Mouse (Mus musculus) embryonic facial prominence, embryonic 14.5 days (tissue): ENCODE measurements around the gene Manbal. TPM values are rescaled to one million over a fixed set of nuclear protein-coding genes. Genes with fewer than 3 reads are reported as not detected.

ENCODE experiments used
- ATAC-seq: fragments of 200-750 bp; cut with Nextera tagmentation; 2 replicates; pipeline ENCODE4 v1.8.0; 2017; ENCODE audit warnings: low read depth, moderate number of reproducible peaks, moderate TSS enrichment
- DNase-seq: peaks from one replicate; pipeline ENCODE4 v3.0.0-alpha.2; 2015; ENCODE audit warnings: low spot score
- H3K27ac ChIP-seq: fragments of 300-500 bp; sonication (generic); replicated peaks from 2 replicates; pipeline ENCODE4 v1.5.1; 2014; ENCODE audit warnings: low read depth, mild to moderate bottlenecking, low read length, moderate library complexity
- H3K27me3 ChIP-seq: fragments of 300-500 bp; sonication (generic); replicated peaks from 2 replicates; pipeline ENCODE4 v1.6.1; 2014; ENCODE audit warnings: low read length; ENCODE audit not compliant: control insufficient read depth, insufficient read depth
- H3K36me3 ChIP-seq: fragments of 300-500 bp; sonication (generic); 2 replicates; pipeline ENCODE4 v1.6.1; 2014; ENCODE audit warnings: low read length, mixed read lengths; ENCODE audit not compliant: control insufficient read depth, insufficient read depth
- H3K4me1 ChIP-seq: fragments of 300-500 bp; sonication (generic); 2 replicates; pipeline ENCODE4 v1.6.1; 2014; ENCODE audit warnings: antibody characterized with exemption, low read length; ENCODE audit not compliant: control insufficient read depth, insufficient read depth
- H3K4me2 ChIP-seq: fragments of 300-500 bp; sonication (generic); 2 replicates; pipeline ENCODE4 v1.6.1; 2014; ENCODE audit warnings: low read depth, mild to moderate bottlenecking, low read length, moderate library complexity, mixed read lengths
- H3K4me3 ChIP-seq: fragments of 300-500 bp; sonication (generic); 2 replicates; pipeline ENCODE4 v1.5.1; 2014; ENCODE audit warnings: low read depth, mild to moderate bottlenecking, low read length
- H3K9ac ChIP-seq: fragments of 300-500 bp; sonication (generic); 2 replicates; pipeline ENCODE4 v1.6.1; 2014; ENCODE audit warnings: low read depth, mild to moderate bottlenecking, low read length, moderate library complexity, mixed read lengths
- H3K9me3 ChIP-seq: fragments of 300-500 bp; sonication (generic); 2 replicates; pipeline ENCODE4 v1.6.1; 2016; ENCODE audit warnings: low read length; ENCODE audit not compliant: control insufficient read depth
- WGBS: fragments of 180-500 bp; shearing (Covaris S2); extraction: QIAGEN DNeasy Blood & Tissue Kit; methylation state at CpG from one replicate; pipeline ENCODE4 v1.1.7; 2014; 5-methylcytosine and 5-hydroxymethylcytosine counted together
- polyA plus RNA-seq: library from polyadenylated mRNA; unstranded; fragments of >200 nt; fragmentation: Nextera tagmentation; extraction: Ambion mirVana; gene quantifications from 2 replicates; pipeline ENCODE4 v1.2.1, GENCODE M21; 2014

Gene Manbal
- polyA plus RNA-seq, 1 experiment from 2014 or later, result 39.7 TPM

DNA sequence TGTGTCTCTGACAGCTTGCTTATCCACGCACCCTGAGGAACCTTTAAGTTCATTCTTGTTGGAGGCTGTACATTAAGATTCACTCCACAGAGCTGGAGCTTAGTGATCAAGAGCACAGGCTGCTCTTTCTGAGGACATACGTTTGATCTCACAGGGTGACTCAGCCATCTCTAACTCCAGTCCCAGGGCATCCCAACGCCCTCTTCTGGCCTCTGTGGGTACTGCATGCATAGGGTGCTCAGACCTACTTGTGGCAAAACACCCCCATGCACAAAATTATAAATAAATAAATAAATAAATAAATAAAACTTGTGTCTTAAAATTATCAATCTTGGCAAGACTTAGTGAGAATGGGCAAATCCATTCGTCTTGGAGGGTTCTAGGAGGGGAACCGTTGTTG is 28.7 kb upstream of the Manbal start:
- no peak overlapping the region for H3K4me2 ChIP-seq
- H3K4me1 ChIP-seq, result peaks cover 5% of the 10 kb centered on the region; the same call in 1 of the 2 replicates
- H3K9ac ChIP-seq, result no peak overlapping the region
- no peaks in the 10 kb centered on the region for H3K27me3 ChIP-seq
- H3K9me3 ChIP-seq, result no peaks in the 10 kb centered on the region
- DNase-seq (peak; percentile 51), ATAC-seq (no peak)
- H3K27ac ChIP-seq, result no peak overlapping the region
- H3K4me3 ChIP-seq, result no peak overlapping the region
- no peaks in the 10 kb centered on the region for H3K36me3 ChIP-seq
- 43% methylated on average over 5 of the region's 5 CpGs for WGBS

DNA sequence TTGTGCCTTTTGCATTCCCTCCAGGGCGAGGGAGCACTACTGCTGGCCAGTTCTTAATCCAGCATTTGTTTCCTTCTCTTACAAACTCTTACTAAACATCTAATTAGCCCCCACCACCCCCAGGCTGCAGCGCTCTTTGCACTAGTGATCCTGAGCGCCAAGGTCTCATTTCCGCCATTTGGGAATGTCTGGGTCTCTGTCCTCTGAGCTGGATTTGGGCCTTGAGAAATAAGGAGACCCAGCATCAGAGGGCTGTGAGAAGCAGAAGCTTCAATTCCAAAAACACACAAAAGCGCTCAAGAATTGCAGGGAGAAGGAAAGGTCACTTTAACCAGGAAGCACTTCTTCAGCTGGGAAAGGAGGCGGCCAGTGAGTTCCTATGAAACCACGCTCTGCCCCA is 27.9 kb upstream of the Manbal start:
- Histone ChIP-seq H3K4me1 (peaks cover 5% of the 10 kb centered on the region; the same call in 1 of the 2 replicates), H3K9ac (no peak overlapping the region), H3K4me2 (no peak overlapping the region), H3K36me3 (no peaks in the 10 kb centered on the region), H3K27ac (peak overlapping the region; percentile 25; the same call in 1 of the 2 replicates), H3K27me3 (no peaks in the 10 kb centered on the region), H3K9me3 (no peaks in the 10 kb centered on the region), H3K4me3 (no peak overlapping the region)
- WGBS, result 77% methylated on average over 7 of the region's 7 CpGs
- DNase-seq (no peak), ATAC-seq (no peak)

DNA sequence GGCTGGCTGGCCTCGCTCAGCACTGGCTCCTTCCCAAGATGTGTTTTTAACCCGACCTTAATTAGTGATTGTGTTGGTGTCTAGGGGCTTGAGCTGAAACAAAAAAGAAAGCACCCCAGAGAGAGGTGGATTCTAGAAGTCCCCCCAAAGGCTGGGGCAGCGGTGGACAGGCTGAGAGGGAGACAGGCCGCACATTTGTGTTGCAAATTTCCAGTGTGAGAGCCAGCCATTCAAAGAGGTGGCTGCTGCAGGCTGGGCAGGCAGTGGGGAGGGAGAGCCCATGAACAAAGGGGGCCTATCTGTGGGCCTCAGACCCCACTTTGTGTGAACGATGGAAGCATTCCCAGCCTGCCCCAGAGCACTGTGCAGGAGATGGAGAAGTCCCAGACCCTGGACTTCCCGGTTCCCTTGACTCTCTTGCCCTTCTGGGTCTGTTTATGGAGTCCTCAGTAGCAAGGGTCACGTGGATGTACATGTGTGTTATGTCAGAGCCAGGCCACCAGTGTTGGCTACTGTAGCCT is 27.1 kb upstream of the Manbal start:
- Histone ChIP-seq H3K9me3 (no peaks in the 10 kb centered on the region), H3K4me3 (no peak overlapping the region), H3K4me1 (peaks cover 5% of the 10 kb centered on the region; the same call in 1 of the 2 replicates), H3K27ac (peak overlapping the region; percentile 25; the same call in 1 of the 2 replicates), H3K4me2 (no peak overlapping the region), H3K36me3 (no peaks in the 10 kb centered on the region), H3K27me3 (no peaks in the 10 kb centered on the region), H3K9ac (no peak overlapping the region)
- 40% methylated on average over 7 of the region's 7 CpGs for WGBS
- ATAC-seq (peak; percentile 45; the same call in 1 of the 2 replicates), DNase-seq (peak; percentile 30)

DNA sequence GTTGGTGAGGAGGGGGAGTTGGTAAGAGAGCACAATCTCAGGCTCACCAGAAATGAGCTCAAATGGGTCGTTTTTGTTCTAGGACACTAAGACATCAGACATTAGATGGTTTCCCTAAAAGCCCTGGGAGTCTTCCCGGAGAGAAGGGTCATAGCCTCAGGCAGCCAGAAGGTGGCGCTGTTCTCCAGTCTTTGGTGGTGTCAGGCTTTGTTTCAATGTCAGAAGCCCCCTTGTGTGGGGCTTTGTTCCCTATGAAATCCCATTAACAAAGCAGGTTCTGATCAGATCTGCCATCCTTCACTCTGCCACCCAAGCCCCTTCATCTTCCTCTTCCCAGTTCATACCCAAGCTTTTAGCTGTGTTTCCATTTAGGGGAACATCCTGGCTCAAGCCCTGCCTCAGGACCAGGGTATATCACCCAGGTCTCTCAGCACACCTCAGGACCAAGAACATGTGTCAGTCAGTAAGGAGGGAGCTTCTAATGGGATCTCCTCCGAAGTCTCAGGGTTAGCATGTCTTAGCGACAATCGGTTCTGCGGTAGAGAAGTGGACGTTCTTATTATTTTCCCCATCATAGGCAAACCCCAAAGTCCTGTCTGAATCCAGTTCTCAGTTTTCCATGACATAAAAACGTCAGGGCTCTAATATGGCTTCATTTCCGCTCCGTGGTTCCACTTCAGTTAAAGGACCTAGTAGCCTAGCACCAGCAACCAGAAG is 25.7 kb upstream of the Manbal start:
- ATAC-seq (peak; percentile 58), DNase-seq (peak; percentile 84)
- Histone ChIP-seq H3K9ac (peak overlapping the region; percentile 27; the same call in 1 of the 2 replicates), H3K27me3 (no peaks in the 10 kb centered on the region), H3K27ac (no peak overlapping the region), H3K9me3 (no peaks in the 10 kb centered on the region), H3K36me3 (no peaks in the 10 kb centered on the region), H3K4me3 (no peak overlapping the region), H3K4me1 (peaks cover 5% of the 10 kb centered on the region; the same call in 1 of the 2 replicates), H3K4me2 (no peak overlapping the region)
- WGBS, result 42% methylated on average over 11 of the region's 11 CpGs

DNA sequence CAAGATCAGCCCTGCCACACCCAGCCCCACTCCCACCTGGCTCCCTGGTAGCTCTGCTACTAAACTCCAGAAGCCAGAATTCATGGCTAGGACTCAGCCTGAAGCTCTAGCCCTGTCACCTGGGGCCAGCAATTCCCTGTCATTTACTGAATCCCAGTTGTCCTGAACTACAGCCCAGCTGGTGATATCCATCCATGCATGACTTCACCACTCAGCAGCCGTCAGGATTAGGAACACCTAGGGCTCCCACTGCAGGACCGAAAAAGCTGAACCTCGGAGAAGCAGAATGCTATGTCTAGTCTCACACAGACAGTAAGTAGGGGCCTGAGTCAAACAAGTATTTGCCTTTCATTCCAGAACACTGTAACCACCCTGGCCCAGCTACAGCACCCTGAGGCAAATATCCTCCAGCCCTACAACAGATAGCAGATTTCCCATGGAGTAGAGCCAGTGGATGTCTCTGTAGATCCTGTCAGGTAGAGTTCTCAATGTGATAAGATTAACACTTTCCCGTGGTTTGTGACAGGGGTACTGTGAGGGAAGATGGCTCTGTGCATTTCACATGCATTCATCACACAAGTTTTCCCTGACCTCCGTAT is 25.0 kb upstream of the Manbal start:
- WGBS, result 44% methylated on average over 5 of the region's 5 CpGs
- Histone ChIP-seq H3K4me3 (no peak overlapping the region), H3K27ac (no peak overlapping the region; the same call in 1 of the 2 replicates), H3K4me2 (no peak overlapping the region), H3K4me1 (peaks cover 5% of the 10 kb centered on the region; the same call in 1 of the 2 replicates), H3K27me3 (no peaks in the 10 kb centered on the region), H3K9me3 (no peaks in the 10 kb centered on the region), H3K36me3 (no peaks in the 10 kb centered on the region), H3K9ac (0 out of 2 replicates have a peak overlapping the region, but pooled peaks have one; percentile 26)
- DNase-seq (no peak), ATAC-seq (no peak; the same call in 1 of the 2 replicates)

DNA sequence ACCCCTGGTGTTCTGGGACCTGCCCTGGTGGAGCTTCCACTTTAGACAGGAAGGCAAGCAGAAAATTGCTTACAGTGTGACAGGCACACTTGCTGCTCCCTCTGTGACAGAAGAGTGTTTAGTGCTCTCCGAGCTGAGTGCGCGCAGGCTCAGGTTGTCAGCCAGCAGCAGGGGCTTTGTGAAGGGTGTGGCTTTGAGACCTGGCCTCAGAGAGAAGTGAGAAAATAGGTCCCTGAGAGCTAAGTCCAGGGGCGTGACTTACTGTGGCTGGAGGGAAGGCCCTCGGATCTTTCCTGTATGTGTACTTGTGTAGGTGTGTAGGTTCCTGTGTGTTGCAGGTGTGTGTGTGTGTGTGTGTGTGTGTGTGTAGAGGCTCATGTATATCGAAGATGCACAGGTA is 24.1 kb upstream of the Manbal start:
- Histone ChIP-seq H3K9ac (no peak overlapping the region), H3K4me2 (no peak overlapping the region), H3K27ac (no peak overlapping the region), H3K9me3 (no peaks in the 10 kb centered on the region), H3K4me3 (no peak overlapping the region), H3K4me1 (peaks cover 8% of the 10 kb centered on the region; the same call in 1 of the 2 replicates), H3K36me3 (no peaks in the 10 kb centered on the region), H3K27me3 (no peaks in the 10 kb centered on the region)
- WGBS, result 59% methylated on average over 6 of the region's 6 CpGs
- DNase-seq (no peak), ATAC-seq (no peak)

DNA sequence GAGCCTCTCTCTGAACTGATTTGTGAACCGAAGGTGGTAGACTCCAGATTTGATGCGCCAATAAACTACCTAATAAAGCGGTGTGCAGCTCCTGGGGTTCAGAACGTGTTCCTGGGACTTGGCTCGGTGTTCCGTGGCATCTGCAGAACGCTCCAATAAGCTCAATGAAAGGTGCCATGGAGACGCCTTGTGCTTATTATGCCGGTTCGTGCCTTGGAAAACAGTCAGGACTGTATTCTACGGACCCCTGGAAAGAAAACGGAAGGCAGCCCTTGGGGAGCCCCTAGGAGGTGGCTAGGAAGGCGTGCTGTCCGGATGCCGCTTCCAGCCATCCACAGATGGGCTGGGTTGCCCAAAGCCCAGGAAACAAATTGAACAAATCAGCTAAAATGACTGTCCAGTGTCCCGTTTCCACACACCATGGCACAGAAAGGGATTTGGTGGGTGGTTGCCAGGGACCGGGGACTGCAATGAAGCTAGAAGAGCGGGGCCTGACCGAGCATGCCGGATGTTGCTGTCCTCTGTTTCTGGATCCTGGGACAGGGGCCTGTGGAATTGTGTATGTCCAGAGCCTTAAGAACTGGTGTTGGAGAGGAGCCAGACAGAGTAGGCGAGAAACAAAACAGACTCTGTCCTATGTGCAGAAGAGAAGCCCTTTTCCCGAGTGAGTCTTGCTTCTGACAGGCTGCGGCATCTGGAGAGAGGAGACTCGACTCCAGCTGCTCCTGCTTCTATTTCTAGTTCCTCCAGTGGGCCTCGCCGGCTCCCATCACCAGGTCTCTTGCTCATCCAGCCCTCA is 19.8 kb upstream of the Manbal start, which contains the start of gene Ghrh:
TSS of gene Ghrh (minus strand) at position 146 of the 799 bp plus-strand sequence.
- no peak within 1 kb of the TSS for H3K4me3 ChIP-seq
- peak within 1 kb of the TSS; percentile 86 for H3K27ac ChIP-seq
- no peaks in the 10 kb centered on the region for H3K9me3 ChIP-seq
- ATAC-seq (peak; percentile 75), DNase-seq (peak; percentile 89)
- no peaks in the 10 kb centered on the region for H3K27me3 ChIP-seq
- H3K4me1 ChIP-seq, result peaks cover 3% of the 10 kb centered on the region; the same call in 1 of the 2 replicates
- H3K4me2 ChIP-seq, result peak within 1 kb of the TSS; percentile 10; the same call in 1 of the 2 replicates
- no peaks in the 10 kb centered on the region for H3K36me3 ChIP-seq
- H3K9ac ChIP-seq, result peak within 1 kb of the TSS; percentile 47
- WGBS, result 59% methylated on average over 24 of the region's 26 CpGs

DNA sequence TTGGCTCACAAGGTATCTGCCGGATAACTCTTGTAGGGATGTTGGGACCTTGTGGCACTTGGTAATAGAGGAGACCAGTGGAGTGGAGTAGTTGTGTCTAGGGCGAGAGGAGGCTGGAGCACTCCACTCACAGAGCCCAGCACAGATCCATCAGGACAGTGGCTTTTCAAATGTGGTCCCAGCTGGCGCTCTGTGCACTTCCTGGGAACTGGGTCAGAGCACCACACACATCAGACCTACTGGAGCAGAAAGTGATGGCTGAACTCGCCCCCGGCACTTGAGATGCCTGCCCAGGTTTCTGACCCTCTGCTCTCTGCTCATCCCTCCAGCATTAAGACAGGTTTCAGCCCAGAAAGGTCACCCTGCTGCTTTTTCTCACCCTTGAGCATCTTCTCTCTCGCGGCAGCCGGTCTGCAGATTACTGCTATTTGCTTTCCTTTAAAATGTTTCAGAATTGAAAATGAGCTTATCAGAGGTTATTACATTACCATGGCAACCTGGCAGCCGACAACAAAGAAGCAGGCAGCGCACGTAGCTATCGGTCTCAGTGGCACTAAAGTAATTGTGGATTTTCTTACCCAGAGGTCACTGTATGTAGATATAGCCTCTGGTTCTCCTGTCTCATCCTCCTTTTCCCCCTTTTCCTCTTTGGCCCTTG is 18.1 kb upstream of the Manbal start:
- ATAC-seq (peak; percentile 56; the same call in 1 of the 2 replicates), DNase-seq (no peak)
- peaks cover 3% of the 10 kb centered on the region; the same call in 1 of the 2 replicates for H3K4me1 ChIP-seq
- no peaks in the 10 kb centered on the region for H3K9me3 ChIP-seq
- H3K27me3 ChIP-seq, result no peaks in the 10 kb centered on the region
- H3K4me2 ChIP-seq, result no peak overlapping the region
- 63% methylated on average over 12 of the region's 12 CpGs for WGBS
- H3K9ac ChIP-seq, result no peak overlapping the region
- no peak overlapping the region for H3K27ac ChIP-seq
- H3K36me3 ChIP-seq, result no peaks in the 10 kb centered on the region
- H3K4me3 ChIP-seq, result no peak overlapping the region
